Mouse (Mus musculus): ENCODE measurements at regions not wholly inside any gene's neighbourhood (a gene's known extent, or its start where the extent isn't known, plus 50 kb on each side); places are given as distances from the start of the nearest gene placed in this dataset.
A peak's percentile ranks its signal among the peaks of the same experiment; 100 is the strongest.

DNA sequence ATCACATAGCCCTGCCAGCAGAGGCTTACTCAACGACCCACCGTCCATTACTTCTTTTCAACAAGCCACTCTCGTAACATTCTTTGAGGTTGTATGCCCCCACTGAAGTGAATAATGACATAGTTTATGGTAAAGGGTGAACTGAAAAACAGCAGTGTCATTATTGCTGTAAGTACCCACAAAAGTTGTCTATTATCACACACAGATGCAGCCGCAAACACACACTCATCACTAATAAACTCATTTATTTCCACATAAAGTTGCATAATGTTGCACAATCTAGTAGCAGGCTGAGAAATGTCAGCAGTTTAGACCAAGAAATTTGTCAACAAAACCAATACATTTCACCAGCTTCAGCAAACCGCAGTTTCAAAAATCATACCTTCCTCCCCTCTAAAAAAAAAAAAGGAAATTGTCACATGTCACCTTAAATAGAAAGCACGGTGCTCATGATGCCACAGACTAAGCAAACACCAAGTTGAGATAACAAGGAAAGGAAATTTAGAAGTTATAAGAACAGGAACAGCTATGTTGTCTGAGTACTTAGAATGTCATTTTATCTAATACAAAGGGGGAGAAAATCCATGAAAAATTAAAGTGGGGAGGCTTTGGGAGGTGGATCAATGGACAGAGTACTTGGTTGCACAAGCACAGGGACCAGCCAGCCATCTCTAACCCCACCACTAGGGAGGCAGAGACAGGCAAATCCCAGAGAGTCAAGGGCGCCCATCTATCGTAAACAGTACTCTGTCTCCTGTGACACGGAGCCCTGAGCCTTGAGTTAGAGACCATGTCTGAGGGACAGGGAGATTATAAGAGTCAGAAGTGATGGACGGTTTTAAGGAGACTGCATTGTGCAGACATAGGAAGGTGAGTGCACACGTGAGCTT, 195.9 kb downstream of the Hlx start:
- no peak for DNase-seq (ENCODE audit: low read depth, low spot score)

DNA sequence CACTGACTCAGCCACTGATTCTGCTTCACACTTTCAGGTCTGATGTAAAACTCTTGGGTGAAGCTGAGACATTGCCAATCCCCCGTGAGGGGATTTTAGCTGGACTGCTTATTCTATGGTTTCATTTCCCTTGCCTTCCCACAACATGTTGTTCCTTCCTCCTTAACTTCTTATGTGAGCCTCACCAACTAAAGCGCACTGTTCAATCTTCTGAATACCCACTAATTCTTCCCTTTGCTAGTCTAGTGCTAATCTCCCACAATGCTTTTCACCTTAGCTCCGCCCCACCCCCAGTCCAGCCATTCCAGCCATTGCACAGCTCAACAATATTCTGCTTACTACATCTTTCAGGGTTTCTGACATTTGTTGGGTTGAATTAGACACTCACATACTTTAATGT, 196.7 kb downstream of the Hlx start:
- no peak for DNase-seq (ENCODE audit: low read depth, low spot score)

DNA sequence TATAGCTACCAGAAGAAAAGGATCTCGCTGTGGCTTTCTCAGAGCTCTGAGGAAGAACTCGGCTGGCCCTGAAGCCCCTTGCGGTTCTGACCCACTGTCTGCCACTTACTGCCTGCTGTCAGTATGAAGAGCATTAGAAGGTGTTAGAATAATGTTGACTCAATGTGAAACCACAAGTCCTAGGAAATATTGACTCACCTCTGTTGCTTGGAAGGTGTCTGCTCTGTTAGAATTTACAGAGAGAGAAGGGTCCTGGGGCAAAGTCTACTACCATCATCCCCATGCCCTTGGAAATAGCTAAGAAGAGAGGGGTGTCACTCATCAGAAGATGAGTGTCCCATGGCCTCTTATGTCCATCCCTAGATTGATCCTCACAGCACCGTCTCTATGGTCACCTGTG, 197.9 kb downstream of the Hlx start:
- DNase-seq (ENCODE audit: low read depth, low spot score) = no peak

DNA sequence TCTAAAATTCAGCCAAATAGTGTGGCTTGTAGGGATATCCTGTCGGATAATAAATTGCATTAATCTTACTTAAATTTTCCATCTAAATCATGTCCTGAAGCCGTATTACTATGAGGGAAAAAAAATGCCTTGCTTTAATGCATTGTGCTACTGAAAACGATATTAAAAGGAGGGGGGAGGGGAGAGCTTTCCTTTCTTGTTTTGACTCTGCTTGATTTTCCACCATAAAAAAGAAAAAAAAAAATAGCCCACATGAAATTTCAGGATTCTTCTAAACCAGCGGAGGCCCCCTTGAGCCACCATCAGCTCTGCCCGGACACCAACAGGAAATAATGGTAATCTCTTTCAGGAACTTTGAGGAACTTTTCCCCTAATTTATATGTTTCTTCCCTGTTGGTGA, 198.5 kb downstream of the Hlx start:
- DNase-seq (ENCODE audit: low read depth, low spot score) = no peak

DNA sequence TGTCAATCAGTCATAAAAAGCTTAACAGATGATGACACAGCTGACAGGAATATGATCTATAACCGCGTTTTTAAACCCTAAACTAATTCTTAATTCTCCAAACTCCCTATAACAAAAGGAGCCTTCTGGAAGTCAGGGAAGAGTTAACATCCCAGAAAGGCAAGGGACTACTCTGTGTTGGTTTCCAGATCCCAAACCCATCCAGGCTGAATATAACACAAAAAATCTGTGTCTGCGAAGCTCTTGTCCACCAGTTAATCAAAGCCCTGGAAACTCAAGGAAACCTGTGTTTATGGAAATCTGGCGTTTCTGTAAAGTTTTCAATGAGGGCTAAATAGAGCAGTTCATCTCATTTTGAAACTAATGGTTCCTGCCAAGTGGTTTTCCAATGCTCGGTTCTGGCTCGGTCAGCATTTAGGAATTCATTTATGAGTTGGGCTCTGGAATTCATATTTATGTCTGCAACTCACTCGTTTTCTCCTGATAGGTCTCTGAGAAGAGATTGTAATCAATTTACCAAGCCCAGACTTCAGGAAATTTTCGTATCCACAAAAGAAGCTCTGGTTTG, 199.8 kb downstream of the Hlx start:
- no peak for DNase-seq (ENCODE audit: low read depth, low spot score)

DNA sequence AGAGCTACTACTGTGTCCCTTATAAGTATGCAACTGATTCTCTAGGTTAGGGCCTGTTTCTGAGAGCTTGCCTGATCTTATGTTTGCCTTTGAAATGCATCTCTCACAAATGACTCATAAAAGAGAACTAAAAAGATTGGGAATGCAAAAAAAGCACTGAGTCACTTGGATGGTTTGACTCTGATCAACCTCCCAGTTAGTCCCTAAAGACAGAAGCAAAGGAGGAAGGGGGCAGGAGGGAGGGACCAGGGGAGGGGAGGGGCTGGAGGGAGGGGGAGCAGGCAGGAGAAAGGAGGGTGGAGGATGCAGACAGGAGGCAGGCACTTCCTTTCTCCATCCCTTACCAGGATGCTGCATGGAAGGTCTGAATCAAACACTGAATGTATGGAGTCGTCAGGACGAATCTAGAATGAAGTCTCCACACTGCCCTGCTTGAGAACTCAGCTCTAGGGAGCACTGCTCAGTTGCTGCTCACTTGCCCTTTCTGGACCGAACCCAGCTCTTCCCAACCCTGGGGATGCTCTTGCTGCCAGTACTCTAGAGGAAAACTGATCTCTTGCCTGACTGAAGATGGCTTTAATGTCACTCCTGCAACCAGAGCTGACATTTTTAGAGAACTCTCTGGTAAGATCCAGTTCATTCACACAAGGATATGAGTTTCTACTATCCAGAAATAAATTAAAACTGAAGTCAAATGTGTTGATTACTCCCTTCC, 201.7 kb downstream of the Hlx start:
- DNase-seq (ENCODE audit: low read depth, low spot score) = no peak

DNA sequence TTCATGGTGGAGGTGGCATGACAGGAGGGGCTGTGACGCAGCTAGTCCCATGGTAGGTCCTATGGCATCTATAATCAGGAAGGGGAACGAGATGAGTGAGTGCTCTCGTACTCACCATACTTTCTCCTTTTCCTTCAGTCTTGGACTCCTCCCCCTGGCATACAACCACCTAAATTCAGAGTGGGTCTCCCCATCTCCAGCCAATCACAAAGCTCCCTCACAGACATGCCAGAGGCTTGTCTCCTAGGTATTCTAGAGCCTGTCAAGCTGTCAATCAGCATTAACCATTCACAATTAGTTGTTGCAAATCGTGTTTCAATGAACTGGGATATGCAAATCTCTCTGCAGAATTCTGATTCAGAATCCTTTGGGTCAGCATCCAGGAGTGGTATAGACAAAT, 206.7 kb downstream of the Hlx start:
- DNase-seq (ENCODE audit: low read depth, low spot score) = no peak

DNA sequence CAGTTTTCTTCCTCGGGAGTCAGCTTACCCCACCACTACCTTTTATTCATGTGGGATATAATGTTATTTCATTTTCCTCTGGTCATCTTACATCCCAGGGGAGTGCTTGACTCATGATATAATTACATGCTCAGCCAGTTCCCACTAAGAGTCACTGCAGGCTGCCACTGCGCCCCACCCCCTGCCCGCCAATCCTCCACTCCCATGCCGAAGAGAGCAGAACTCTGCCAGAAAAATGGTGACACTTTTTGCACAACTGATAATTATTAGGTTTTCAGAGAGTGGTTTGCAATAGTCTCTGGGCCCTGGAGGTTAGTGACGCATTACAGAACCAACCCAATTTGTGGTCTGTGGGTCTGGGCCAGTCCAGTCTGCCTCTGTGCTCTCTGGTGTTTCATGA, 212.9 kb downstream of the Hlx start:
- no peak for DNase-seq (ENCODE audit: low read depth, low spot score)

DNA sequence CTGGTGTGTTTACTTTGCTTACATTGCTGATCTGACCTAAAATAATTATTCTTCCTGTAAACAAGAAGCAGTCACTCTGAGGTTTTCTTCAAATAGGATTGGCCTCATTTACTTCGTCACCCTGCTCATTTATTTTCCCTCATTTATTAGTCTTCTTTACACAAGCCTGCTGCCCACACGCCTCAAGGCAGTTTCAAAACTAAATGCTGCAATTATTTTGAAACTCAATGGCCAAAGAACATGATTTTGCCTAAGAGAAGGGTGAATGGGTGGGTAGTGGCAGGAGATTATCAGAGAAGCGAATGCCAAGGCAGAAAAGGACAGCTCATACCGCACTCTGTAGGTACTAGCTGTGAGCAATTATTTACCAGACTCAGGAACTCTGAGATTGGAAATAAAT, 227.8 kb downstream of the Hlx start:
- DNase-seq (ENCODE audit: low read depth, low spot score) = no peak

DNA sequence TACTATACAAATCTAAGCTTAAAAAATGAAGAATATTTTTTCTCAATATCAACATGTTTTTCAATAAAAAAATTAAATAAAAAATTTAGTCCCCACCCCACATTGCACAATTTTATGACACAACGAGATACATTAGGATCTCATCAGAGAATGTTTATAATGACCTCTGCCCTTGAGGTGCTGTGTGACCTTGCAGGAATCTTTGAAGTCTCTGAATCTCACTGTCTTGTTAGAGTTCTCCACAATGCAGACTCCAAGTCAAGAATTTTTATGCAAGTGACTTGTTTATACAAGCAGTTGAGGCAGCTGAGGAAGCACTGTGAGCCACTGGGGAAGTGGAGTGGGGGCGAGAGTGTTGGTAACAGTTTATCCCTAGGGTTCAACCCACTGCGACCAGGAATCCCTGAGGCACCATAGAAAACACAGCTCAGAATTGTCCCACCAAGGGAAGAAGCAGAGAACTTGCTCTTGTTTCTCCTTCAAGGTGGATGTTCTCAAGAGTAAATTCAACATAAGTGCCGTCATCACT, 228.5 kb downstream of the Hlx start:
- DNase-seq (ENCODE audit: low read depth, low spot score) = no peak

DNA sequence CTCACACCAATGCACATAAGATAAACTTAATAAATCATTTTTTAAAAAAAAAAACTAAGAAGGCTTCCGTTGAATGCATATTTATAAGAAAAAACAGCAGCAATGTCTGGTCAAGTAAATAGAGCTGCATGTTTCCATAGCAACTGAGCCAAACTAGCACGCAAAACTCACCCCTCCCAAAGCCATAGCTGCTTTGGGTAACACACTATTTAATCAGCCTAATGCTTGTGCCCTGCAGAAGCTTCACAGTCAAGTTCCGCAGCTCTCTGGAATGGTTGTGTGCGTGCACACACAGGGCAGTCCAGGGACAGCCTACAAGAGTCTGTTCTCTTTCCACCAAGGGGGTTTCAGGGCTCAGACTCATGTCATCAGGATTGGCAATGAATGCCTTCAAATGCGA, 231.7 kb downstream of the Hlx start:
- no peak for DNase-seq (ENCODE audit: low read depth, low spot score)

DNA sequence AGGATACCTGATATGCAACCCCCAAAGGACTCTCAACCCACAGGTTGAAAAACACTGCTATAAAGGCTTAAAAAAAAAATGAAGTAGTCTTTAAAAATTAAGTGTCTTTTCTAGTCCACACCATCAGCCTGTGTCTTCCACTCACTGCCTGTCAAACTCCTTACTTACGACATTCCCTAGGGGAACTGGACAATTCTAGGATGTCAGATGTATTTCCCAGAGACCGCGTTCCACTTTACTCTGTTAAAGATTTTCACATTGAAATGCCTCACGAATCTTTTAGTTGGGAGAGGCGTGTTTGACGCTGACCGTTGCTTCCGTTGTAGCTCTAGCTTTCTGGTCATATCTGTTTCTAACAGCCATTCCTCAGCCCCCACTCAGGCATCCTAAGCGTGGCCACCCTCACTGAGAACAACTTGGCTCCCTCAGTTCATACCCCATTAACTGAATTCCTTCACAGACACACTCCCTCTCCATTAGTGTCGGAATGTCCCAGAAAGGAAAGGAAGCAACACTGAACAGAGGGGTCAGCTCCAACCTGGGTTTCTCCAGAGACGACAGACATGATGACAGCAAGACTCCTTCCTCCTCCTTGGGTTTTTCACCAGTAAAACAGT, 233.4 kb downstream of the Hlx start:
- no peak for DNase-seq (ENCODE audit: low read depth, low spot score)

DNA sequence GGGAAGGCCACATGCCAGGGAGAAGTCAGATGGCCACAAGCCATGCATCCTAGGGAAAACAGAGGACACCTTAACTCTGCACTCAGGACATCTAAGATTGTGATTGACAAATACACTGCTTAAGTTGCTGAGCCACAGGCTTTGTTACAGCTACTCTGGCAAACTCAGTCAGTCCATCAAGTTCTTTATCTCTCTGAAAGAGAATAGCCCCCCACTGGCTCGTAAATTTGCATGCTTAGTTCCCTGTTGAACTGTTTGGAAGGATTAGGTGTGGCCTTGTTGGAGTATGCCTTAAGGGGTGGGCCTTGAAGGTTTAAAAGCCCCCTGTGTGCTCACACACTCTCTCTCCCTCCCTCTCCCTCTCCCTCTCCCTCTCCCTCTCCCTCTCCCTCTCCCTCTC, 235.4 kb downstream of the Hlx start:
- no peak for DNase-seq (ENCODE audit: low read depth, low spot score)

DNA sequence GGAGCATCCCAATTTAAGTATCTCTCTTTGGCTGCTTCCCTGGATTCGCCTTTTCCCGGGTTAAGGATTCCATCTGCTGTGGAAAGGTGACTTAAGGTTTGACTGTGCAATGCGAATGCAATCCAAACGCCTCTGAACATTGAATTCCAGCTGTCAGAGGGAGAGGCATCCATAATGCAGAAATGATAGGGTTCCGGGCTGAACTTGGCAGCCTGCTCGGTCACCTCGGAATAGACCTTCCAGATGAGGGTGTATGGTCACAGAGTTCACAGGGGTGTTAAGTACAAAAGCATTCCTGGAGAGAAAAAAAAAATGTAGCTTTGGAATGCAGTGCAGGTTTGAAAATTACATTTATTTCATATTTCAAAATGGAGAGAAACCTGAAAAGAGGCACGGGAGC, 238.6 kb downstream of the Hlx start:
- no peak for DNase-seq (ENCODE audit: low read depth, low spot score)

DNA sequence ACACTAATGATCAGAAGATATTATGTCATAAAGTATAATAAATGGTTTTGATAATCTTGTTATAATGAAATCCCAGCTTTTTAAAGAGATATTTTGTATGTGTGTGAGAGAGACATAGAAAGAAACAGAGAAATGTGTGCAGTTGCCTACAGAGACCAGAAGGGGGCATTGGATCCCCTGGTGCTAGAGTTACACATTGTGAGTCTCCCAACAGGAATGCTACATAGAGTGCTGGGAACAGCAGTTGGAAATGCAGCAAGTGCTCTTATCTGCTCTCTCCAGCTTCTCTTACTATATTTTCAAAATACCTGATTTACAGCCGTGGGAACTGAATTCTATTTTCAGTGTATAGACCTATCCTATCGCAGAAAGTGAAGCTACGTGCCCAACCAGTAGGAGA, 240.3 kb downstream of the Hlx start:
- no peak for DNase-seq (ENCODE audit: low read depth, low spot score)

DNA sequence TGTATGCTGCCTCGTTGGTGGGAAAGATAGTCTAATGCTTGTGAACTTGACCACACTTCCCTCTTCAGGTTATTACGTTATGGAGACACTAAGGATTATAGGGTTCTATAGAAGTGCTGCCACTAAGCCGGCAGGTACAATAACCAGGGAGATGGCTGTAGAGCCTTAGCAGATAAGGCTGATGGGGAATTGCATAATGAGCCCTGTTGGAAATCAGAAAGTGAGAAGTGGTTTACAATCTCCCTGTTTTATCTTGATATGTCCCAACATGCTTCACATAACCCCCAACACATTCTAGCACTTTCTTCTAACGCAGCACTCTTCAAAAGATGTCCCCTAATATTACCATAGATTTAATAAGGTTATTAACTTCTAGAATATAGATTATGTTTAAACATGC, 241.2 kb downstream of the Hlx start:
- DNase-seq (ENCODE audit: low read depth, low spot score) = no peak

DNA sequence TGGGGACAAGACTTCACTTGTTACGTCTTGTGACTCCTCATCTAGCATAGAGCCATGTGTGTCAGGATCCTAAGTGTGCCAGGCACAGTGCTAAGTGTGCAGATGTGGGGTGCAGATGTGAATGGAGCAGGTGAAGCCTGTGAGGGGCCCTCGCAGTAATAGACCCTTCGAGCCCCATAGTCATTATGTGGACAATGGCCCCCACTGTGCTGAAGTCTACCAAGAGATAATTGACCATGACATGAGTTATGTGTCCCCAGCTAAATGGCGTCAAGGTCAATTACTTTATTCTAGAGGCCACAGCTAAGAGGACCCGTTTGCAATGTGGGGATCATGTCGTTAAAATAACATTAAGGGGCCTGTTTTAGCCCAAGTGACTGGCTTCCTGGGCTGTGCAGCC, 245.0 kb downstream of the Hlx start:
- DNase-seq (ENCODE audit: low read depth, low spot score) = peak; percentile 75

DNA sequence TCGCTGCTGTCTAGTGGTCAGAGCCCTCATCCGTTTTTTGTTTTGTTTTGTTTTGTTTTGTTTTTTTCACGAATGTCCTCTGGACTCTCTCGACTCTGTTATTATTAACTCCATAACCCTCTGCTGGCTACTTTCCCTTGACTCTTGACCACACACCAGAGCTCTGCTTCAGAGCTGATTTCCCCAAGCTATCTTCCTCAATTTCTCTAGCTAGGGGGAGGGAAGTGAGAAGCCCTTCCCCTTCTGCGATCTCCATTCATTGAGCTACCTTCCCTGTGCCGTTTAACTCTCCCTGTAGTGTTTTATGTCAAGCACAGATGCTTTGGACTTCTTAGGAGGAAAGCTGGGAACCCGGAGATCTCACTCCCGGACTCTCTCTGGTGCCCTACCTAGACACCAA, 247.6 kb downstream of the Hlx start:
- no peak for DNase-seq (ENCODE audit: low read depth, low spot score)

DNA sequence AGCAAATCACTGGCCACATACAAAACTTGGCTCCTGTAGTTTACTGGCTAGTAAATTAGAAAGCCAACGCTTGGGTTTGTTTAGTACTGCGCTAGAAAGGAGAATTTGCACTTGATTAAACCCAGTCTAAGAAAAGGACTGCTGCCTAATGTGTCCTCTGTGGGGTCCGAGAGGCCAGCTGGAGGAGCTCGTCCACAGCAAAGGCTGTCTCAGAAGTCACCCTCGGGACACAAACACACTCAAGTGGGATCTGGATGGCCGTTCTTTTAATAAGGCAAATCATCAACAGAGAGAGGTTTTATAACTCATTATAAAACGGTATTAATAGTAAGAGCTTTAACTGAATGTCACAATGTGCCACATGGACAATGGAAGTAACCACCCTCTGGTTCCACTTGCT, 249.0 kb downstream of the Hlx start:
- no peak for DNase-seq (ENCODE audit: low read depth, low spot score)

DNA sequence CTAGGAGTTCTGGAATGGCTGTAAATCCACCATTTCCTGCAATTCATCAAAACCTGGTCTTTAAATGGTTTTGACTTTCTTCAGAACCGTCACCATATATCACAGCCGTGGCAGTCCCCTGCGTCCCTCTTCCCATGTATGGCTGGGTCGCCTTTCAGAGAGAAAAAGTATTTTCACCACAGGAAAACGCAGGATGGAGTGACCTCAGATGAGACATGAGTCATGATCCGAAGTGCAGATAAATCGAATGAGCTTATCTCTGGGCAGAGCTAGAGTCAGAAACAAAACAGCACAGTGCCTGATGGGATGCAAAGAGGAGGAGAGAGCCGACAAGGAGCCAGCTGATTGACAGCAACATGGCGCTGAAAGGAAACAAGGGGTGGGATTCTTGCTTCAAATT, 250.4 kb downstream of the Hlx start:
- no peak for DNase-seq (ENCODE audit: low read depth, low spot score)

DNA sequence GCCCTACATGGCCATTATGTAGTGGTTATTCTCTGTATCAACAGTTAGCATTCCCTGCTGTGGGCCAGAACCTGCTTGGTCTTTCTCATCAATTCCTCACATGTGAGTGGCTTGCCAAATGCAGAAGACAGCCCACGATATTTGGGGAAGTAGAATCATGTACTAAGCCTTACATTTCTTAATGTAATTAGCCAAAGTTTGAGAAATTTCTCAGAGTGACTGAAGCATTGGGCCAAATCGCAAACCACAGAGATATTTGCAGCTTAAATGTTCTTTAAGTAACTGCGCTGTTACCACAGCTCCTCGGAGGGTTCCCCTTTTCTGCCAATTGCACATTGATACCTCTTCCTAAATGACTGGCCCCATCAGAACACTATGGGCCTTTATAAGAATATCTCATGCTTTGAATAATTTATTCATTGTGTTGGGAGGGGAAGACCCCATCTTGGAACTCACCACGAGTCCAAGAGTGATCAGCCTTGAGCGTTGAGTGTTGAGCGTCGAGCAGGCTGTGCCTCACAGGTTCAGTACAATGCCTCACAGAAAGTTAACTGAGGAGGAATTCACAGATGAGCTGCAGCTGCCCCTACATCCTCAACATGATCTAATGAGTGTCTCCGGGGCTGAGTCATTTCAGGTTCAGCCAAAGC, 251.7 kb downstream of the Hlx start:
- DNase-seq (ENCODE audit: low read depth, low spot score) = no peak

DNA sequence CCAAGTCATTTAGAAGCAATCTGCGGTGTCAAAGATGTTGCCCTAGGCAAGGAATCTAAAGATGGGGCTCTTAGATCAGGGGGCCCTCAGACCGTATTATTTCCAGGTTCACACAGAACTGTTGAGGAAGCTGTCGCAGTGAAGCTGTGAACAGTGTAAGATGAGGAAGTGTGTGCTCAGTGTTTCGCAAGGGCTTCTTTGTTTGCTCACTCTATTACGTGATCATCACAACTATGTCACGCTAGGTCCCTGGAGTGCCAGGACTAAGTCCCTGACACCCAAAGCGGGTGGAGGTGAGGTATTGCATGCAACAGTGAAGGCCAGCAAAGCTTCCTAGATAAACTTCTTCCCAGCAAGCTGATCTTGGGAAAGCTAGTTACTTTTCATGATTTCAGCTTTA, 254.4 kb downstream of the Hlx start:
- no peak for DNase-seq (ENCODE audit: low read depth, low spot score)
